Mouse (Mus musculus) MEL (cell line): Measurements from ENCODE around the gene Cdadc1. TPM values are rescaled to one million over a fixed set of nuclear protein-coding genes. Genes with fewer than 3 reads are reported as not detected.

Experiments used
- DNase-seq: peaks from one replicate; pipeline ENCODE4 v3.0.0; 2011; ENCODE audit warnings: low read depth, low spot score
- H3K27ac ChIP-seq: 2 replicates; pipeline ENCODE4 v1.5.1; 2012; ENCODE audit warnings: low read depth, mild to moderate bottlenecking, control low read depth, low read length, moderate library complexity; ENCODE audit not compliant: control insufficient read depth
- H3K27me3 ChIP-seq, 2 experiments: fragments of 150-350 bp in 1 of 2; sonication (generic) in 1 of 2; 2 replicates each; pipeline ENCODE4 v1.6.1; 2012; ENCODE audit warnings: low read length in 2 of 2, mild to moderate bottlenecking in 2 of 2, improper control_type of control experiment in 1 of 2, moderate library complexity in 1 of 2; ENCODE audit not compliant: insufficient read depth in 2 of 2, control insufficient read depth in 1 of 2
- H3K36me3 ChIP-seq, 2 experiments: 2 replicates each; pipeline ENCODE4 v1.6.1; 2012 to 2014; ENCODE audit warnings: low read length in 2 of 2, improper control_type of control experiment in 1 of 2, inconsistent platforms in 1 of 2, mild to moderate bottlenecking in 1 of 2; ENCODE audit not compliant: insufficient read depth in 2 of 2, control insufficient read depth in 1 of 2
- H3K4me1 ChIP-seq, 2 experiments: fragments of 150-350 bp in 1 of 2; sonication (generic) in 1 of 2; 2 replicates each; pipeline ENCODE4 v1.6.1; 2012; ENCODE audit warnings: low read length in 2 of 2, improper control_type of control experiment in 1 of 2, mild to moderate bottlenecking in 1 of 2; ENCODE audit not compliant: insufficient read depth in 2 of 2, control insufficient read depth in 1 of 2
- H3K4me3 ChIP-seq, 2 experiments: fragments of 150-350 bp in 1 of 2; sonication (generic) in 1 of 2; 2 replicates each; pipeline ENCODE4 v1.5.1; 2012; ENCODE audit warnings: low read depth in 2 of 2, low read length in 2 of 2, mild to moderate bottlenecking in 2 of 2, moderate library complexity in 2 of 2, control low read depth in 1 of 2, improper control_type of control experiment in 1 of 2; ENCODE audit not compliant: control insufficient read depth in 1 of 2, insufficient read depth in 1 of 2
- H3K79me2 ChIP-seq: 2 replicates; pipeline ENCODE4 v1.6.1; 2012; ENCODE audit warnings: mild to moderate bottlenecking, low read length, moderate library complexity; ENCODE audit not compliant: control insufficient read depth, poor library complexity, insufficient read depth
- H3K9ac ChIP-seq: 2 replicates; pipeline ENCODE4 v1.6.1; 2012; ENCODE audit warnings: low read depth, mild to moderate bottlenecking, control low read depth, low read length, moderate library complexity; ENCODE audit not compliant: control insufficient read depth, poor library complexity, severe bottlenecking
- H3K9me3 ChIP-seq: fragments of 150-350 bp; sonication (generic); replicated peaks from 2 replicates; pipeline ENCODE4 v1.6.1; 2012; ENCODE audit warnings: mild to moderate bottlenecking, low read length, improper control_type of control experiment, moderate library complexity; ENCODE audit not compliant: insufficient read depth
- CHD2 ChIP-seq: IDR thresholded peaks from 2 replicates; pipeline ENCODE4 v1.6.1; 2011; ENCODE audit warnings: low read length, improper control_type of control experiment
- E2F4 ChIP-seq: IDR thresholded peaks from 2 replicates; pipeline ENCODE4 v1.6.1; 2011; ENCODE audit warnings: low read depth, low read length, improper control_type of control experiment, borderline replicate concordance
- EP300 ChIP-seq, 2 experiments: IDR thresholded peaks; 2 replicates each; pipeline ENCODE4 v1.6.1; 2011; ENCODE audit warnings: improper control_type of control experiment in 2 of 2, low read length in 2 of 2, low read depth in 1 of 2, mild to moderate bottlenecking in 1 of 2
- ETS1 ChIP-seq: IDR thresholded peaks from 2 replicates; pipeline ENCODE4 v1.6.1; 2012; ENCODE audit warnings: low read depth, mild to moderate bottlenecking, inconsistent platforms, low read length, improper control_type of control experiment, moderate library complexity
- GABPA ChIP-seq: IDR thresholded peaks from 2 replicates; pipeline ENCODE4 v1.6.1; 2012; ENCODE audit warnings: low read depth, mild to moderate bottlenecking, inconsistent platforms, low read length, improper control_type of control experiment, moderate library complexity
- JUND ChIP-seq: IDR thresholded peaks from 2 replicates; pipeline ENCODE4 v1.6.1; 2011; ENCODE audit warnings: low read depth, mild to moderate bottlenecking, improper control_type of control experiment, low read length
- KAT2A ChIP-seq: conservative IDR thresholded peaks from 2 replicates; pipeline ENCODE4 v1.6.1; 2012; ENCODE audit warnings: low read depth, low read length, improper control_type of control experiment, inconsistent platforms
- MAX ChIP-seq: IDR thresholded peaks from 2 replicates; pipeline ENCODE4 v1.6.1; 2011; ENCODE audit warnings: low read length, improper control_type of control experiment
- MEF2A ChIP-seq: IDR thresholded peaks from 2 replicates; pipeline ENCODE4 v1.6.1; 2014; ENCODE audit warnings: low read depth, mild to moderate bottlenecking, inconsistent platforms, low read length, improper control_type of control experiment; ENCODE audit not compliant: poor library complexity, insufficient replicate concordance, severe bottlenecking; ENCODE audit errors: extremely low read depth
- MYB ChIP-seq: IDR thresholded peaks from 2 replicates; pipeline ENCODE4 v1.6.1; 2011; ENCODE audit warnings: mild to moderate bottlenecking, low read depth, low read length, improper control_type of control experiment
- MYC ChIP-seq: IDR thresholded peaks from 2 replicates; pipeline ENCODE4 v1.6.1; 2011; ENCODE audit warnings: low read depth, mild to moderate bottlenecking, low read length, improper control_type of control experiment, moderate library complexity
- NELFE ChIP-seq: IDR thresholded peaks from 2 replicates; pipeline ENCODE4 v1.6.1; 2011; ENCODE audit warnings: low read depth, low read length, improper control_type of control experiment
- POLR2A ChIP-seq, 2 experiments: IDR thresholded peaks; 2 replicates each; pipeline ENCODE4 v1.6.1; 2011 to 2012; ENCODE audit warnings: low read length in 2 of 2, mild to moderate bottlenecking in 2 of 2, control low read depth in 1 of 2, improper control_type of control experiment in 1 of 2, low read depth in 1 of 2, moderate library complexity in 1 of 2; ENCODE audit not compliant: control insufficient read depth in 1 of 2, insufficient read depth in 1 of 2, poor library complexity in 1 of 2
- POLR2AphosphoS2 ChIP-seq: IDR thresholded peaks from 2 replicates; pipeline ENCODE4 v1.6.1; 2011; ENCODE audit warnings: low read length, improper control_type of control experiment
- RCOR1 ChIP-seq: IDR thresholded peaks from 2 replicates; pipeline ENCODE4 v1.6.1; 2012; ENCODE audit warnings: low read depth, mild to moderate bottlenecking, inconsistent platforms, low read length, improper control_type of control experiment
- SMC3 ChIP-seq: IDR thresholded peaks from 2 replicates; pipeline ENCODE4 v1.6.1; 2011; ENCODE audit warnings: low read depth, low read length, improper control_type of control experiment
- TAL1 ChIP-seq: IDR thresholded peaks from 2 replicates; pipeline ENCODE4 v1.6.1; 2012; ENCODE audit warnings: mild to moderate bottlenecking, inconsistent platforms, low read length, moderate library complexity, mixed read lengths
- TCF12 ChIP-seq: IDR thresholded peaks from 2 replicates; pipeline ENCODE4 v1.6.1; 2014; ENCODE audit warnings: low read depth, mild to moderate bottlenecking, inconsistent platforms, low read length, improper control_type of control experiment, moderate library complexity
- UBTF ChIP-seq: IDR thresholded peaks from 2 replicates; pipeline ENCODE4 v1.6.1; 2012; ENCODE audit warnings: low read depth, mild to moderate bottlenecking, inconsistent platforms, low read length, improper control_type of control experiment, moderate library complexity, borderline replicate concordance; ENCODE audit not compliant: insufficient read depth
- USF1 ChIP-seq: IDR thresholded peaks from 2 replicates; pipeline ENCODE4 v1.6.1; 2014; ENCODE audit warnings: low read depth, mild to moderate bottlenecking, inconsistent platforms, low read length, improper control_type of control experiment, moderate library complexity
- ZKSCAN1 ChIP-seq: IDR thresholded peaks from 2 replicates; pipeline ENCODE4 v1.6.1; 2012; ENCODE audit warnings: low read depth, mild to moderate bottlenecking, inconsistent platforms, low read length, improper control_type of control experiment, moderate library complexity
- ZMIZ1 ChIP-seq: IDR thresholded peaks from 2 replicates; pipeline ENCODE4 v1.6.1; 2012; ENCODE audit warnings: low read depth, mild to moderate bottlenecking, inconsistent platforms, low read length, improper control_type of control experiment, moderate library complexity
- ZNF384 ChIP-seq: IDR thresholded peaks from 2 replicates; pipeline ENCODE4 v1.6.1; 2012; ENCODE audit warnings: low read depth, mild to moderate bottlenecking, inconsistent platforms, low read length, improper control_type of control experiment
- polyA plus RNA-seq, 2 experiments: library from polyadenylated mRNA; stranded (reverse) in 1 of 2; unstranded in 1 of 2; fragments of >175 nt in 1 of 2; fragments of >200 nt in 1 of 2; gene quantifications; 2 replicates each; pipeline versions ENCODE4 v1.2.1 to v1.2.4; 2012; ENCODE audit warnings: low replicate concordance in 2 of 2, low read depth in 1 of 2; ENCODE audit not compliant: insufficient read length in 2 of 2, insufficient read depth in 1 of 2, missing spikeins in 1 of 2
- total RNA-seq: library from RNA; depleted of rRNA; stranded (reverse); fragments of 300-350 nt; gene quantifications from 2 replicates; pipeline ENCODE4 v1.2.3, GENCODE M21; 2012

The Cdadc1 gene
- total and polyA plus RNA-seq, 3 experiments = 16.4 to 23.8 TPM; not detected in 1

- TF ChIP-seq POLR2A (IDR thresholded peaks at IDR 0.05; ENCODE audit: control insufficient read depth in 1 of 2, insufficient read depth in 1 of 2, low read depth in 1 of 2, low read length in 2 of 2, poor library complexity in 1 of 2) (no peak), POLR2AphosphoS2 (no peak), ZKSCAN1 (no peak), MYC (no peak), JUND (no peak), RCOR1 (no peak), UBTF (no peak), ZNF384 (no peak), KAT2A (no peak), USF1 (no peak), MEF2A (no peak), E2F4 (no peak)
- Histone ChIP-seq H3K36me3 (no peaks in the 10 kb centered on the region), H3K4me1 (peaks cover 0 to 10% of the 10 kb centered on the region in 2 experiments; a peak in 2 of 4 replicates), H3K27me3 (no peaks in the 10 kb centered on the region; a peak in 1 of 4 replicates), H3K9me3 (no peaks in the 10 kb centered on the region), H3K9ac (no peak overlapping the region), H3K4me3 (no peak overlapping the region), H3K79me2 (no peaks in the 10 kb centered on the region), H3K27ac (no peak overlapping the region)
- no peak for DNase-seq
Observed at GRCm38 (mm10) chr14:59644166-59644565, 46.4 kb upstream of the Cdadc1 start.

GRCm38 (mm10) chr14:59643582-59643981 lies 45.8 kb upstream of the Cdadc1 start:
- no peak overlapping the region for H3K9ac ChIP-seq
- peaks cover 0 to 10% of the 10 kb centered on the region in 2 experiments; a peak in 2 of 4 replicates for H3K4me1 ChIP-seq
- H3K4me3 ChIP-seq = no peak overlapping the region
- DNase-seq = peak; percentile 26
- no peaks in the 10 kb centered on the region; a peak in 1 of 4 replicates for H3K27me3 ChIP-seq
- H3K27ac ChIP-seq = no peak overlapping the region
- no peaks in the 10 kb centered on the region for H3K79me2 ChIP-seq
- TF ChIP-seq EP300 (IDR thresholded peaks at IDR 0.05; ENCODE audit: low read depth in 1 of 2, low read length in 2 of 2) (peak in 1 of 2 experiments; percentile 30; a peak in 2 of 4 replicates), POLR2A (IDR thresholded peaks at IDR 0.05; ENCODE audit: control insufficient read depth in 1 of 2, insufficient read depth in 1 of 2, low read depth in 1 of 2, low read length in 2 of 2, poor library complexity in 1 of 2) (no peak), GABPA (no peak), MEF2A (no peak), ZMIZ1 (no peak), E2F4 (no peak), NELFE (no peak), ETS1 (no peak), UBTF (no peak), MAX (0 out of 2 replicates have a peak, but pooled peaks have one; percentile 31), TCF12 (no peak), KAT2A (no peak), TAL1 (no peak), JUND (no peak), POLR2AphosphoS2 (no peak), SMC3 (no peak), CHD2 (no peak), MYB (peak; percentile 37; the same call in 1 of the 2 replicates)
- no peaks in the 10 kb centered on the region for H3K36me3 ChIP-seq
- no peaks in the 10 kb centered on the region for H3K9me3 ChIP-seq
